ENCODE assay signal across 20 mouse cellular contexts in genomic region chr19:7130317-7130716, GRCm38 (mm10). TPM values are rescaled to one million over a fixed set of nuclear protein-coding genes. Genes with fewer than 3 reads are reported as not detected.
DNase-seq lines count a peak whose midpoint lies in the region; ATAC-seq and TF ChIP-seq lines count a peak whose summit lies in the region.
"Had no signal": no experiment of that assay in that cellular context is flagged by ENCODE, and none has a peak within 500 bp of the region (broad histone marks: within the 10 kb centered on the region; RNA-seq: fewer than 3 reads in every experiment).

No protein-coding gene starts in this region.

- no peak overlapping the region for H3K4me2 ChIP-seq in heart, embryonic 16.5 days (ENCODE audit: low read depth, low read length)
- no peak overlapping the region for H3K4me2 ChIP-seq in embryonic facial prominence, embryonic 13.5 days
- H3K4me2 ChIP-seq: liver, embryonic 11.5 days; midbrain, embryonic 12.5 days; neural tube, embryonic 12.5 days had no signal

- 35% methylated on average over 11 of the region's 11 CpGs for WGBS in heart, adult 2 months
- WGBS in heart, embryonic 16.5 days: 30% methylated on average over 11 of the region's 11 CpGs
- 71% methylated on average over 11 of the region's 11 CpGs for WGBS in embryonic facial prominence, embryonic 13.5 days
- 59% methylated on average over 11 of the region's 11 CpGs for WGBS in lung, adult 2 months

- TF ChIP-seq EP300 in heart, adult 2 months (IDR thresholded peaks at IDR 0.05; ENCODE audit: insufficient read depth, low read depth, low read length): no peak

- no peaks in the 10 kb centered on the region for H3K36me3 ChIP-seq in heart, adult 2 months (ENCODE audit: control insufficient read depth, insufficient read depth, low read length)
- no peaks in the 10 kb centered on the region for H3K36me3 ChIP-seq in heart, embryonic 16.5 days (ENCODE audit: control insufficient read depth, insufficient read depth)
- H3K36me3 ChIP-seq in embryonic facial prominence, embryonic 13.5 days: no peaks in the 10 kb centered on the region
- no peaks in the 10 kb centered on the region for H3K36me3 ChIP-seq in splenic B cell, adult 2 months (ENCODE audit: control insufficient read depth, insufficient read depth, low read length, poor library complexity, severe bottlenecking)
- H3K36me3 ChIP-seq: G1E; midbrain, embryonic 12.5 days; neural tube, embryonic 12.5 days had no signal

- no peak overlapping the region for H3K27ac ChIP-seq in heart, adult 2 months
- H3K27ac ChIP-seq in heart, embryonic 16.5 days (ENCODE audit: low read length): peak overlapping the region; percentile 68
- H3K27ac ChIP-seq in embryonic facial prominence, embryonic 13.5 days: no peak overlapping the region
- H3K27ac ChIP-seq: left cerebral cortex, adult 2 months; neural tube, embryonic 12.5 days had no signal

- H3K27me3 ChIP-seq in heart, adult 2 months (ENCODE audit: control insufficient read depth, insufficient read depth, low read length): no peaks in the 10 kb centered on the region
- no peaks in the 10 kb centered on the region for H3K27me3 ChIP-seq in heart, embryonic 16.5 days (ENCODE audit: control insufficient read depth, insufficient read depth, low read length)
- H3K27me3 ChIP-seq in embryonic facial prominence, embryonic 13.5 days: peaks cover 55% of the 10 kb centered on the region
- no peaks in the 10 kb centered on the region for H3K27me3 ChIP-seq in splenic B cell, adult 2 months (ENCODE audit: control insufficient read depth, insufficient read depth, low read length, poor library complexity, severe bottlenecking)

- intact Hi-C loops in heart, adult 2 months (cut with DNase I): no loop called here
- intact Hi-C loops in heart, postnatal 10 days (cut with DNase I): no loop called here

- no peak overlapping the region for H3K4me3 ChIP-seq in heart, adult 2 months
- H3K4me3 ChIP-seq in heart, embryonic 16.5 days (ENCODE audit: low read length): no peak overlapping the region
- H3K4me3 ChIP-seq in embryonic facial prominence, embryonic 13.5 days: no peak overlapping the region
- no peak overlapping the region for H3K4me3 ChIP-seq in lung, adult 2 months (replicated peaks; ENCODE audit: extremely low read depth, low read depth, low read length)
- H3K4me3 ChIP-seq: left cerebral cortex, adult 2 months; midbrain, embryonic 12.5 days; neural tube, embryonic 12.5 days had no signal

- DNase-seq in heart, adult 2 months: no peak
- DNase-seq in heart, postnatal 10 days: no peak
- DNase-seq in heart, adult 8-10 months (ENCODE audit: low spot score): no peak
- DNase-seq in splenic B cell, adult 2 months (ENCODE audit: low read depth, low spot score): peak; percentile 70
- DNase-seq in lung, adult 2 months: no peak
- DNase-seq: adrenal gland, postnatal 25 days; cerebellum, adult 18-20 months; cerebellum, postnatal 25 days; kidney, adult 11 months; kidney, postnatal 14 days; lung, adult 18-20 months; lung, postnatal 36 days had no signal

- peak overlapping the region; percentile 28; the same call in 1 of the 2 replicates for H3K9ac ChIP-seq in heart, adult 2 months (ENCODE audit: low read depth, low read length)
- H3K9ac ChIP-seq in heart, embryonic 16.5 days (ENCODE audit: low read length): peak overlapping the region; percentile 34; the same call in 1 of the 2 replicates
- H3K9ac ChIP-seq in embryonic facial prominence, embryonic 13.5 days: 0 out of 2 replicates have a peak overlapping the region, but pooled peaks have one; percentile 6
- H3K9ac ChIP-seq: neural tube, embryonic 12.5 days had no signal

- no peak for TF ChIP-seq POLR2A in heart, adult 2 months (IDR thresholded peaks at IDR 0.05; ENCODE audit: insufficient read depth, low read depth, low read length)
- no peak for TF ChIP-seq POLR2A in lung, adult 2 months (IDR thresholded peaks at IDR 0.05; ENCODE audit: borderline replicate concordance, extremely low read depth, low read depth, low read length)

- no peaks in the 10 kb centered on the region for H3K9me3 ChIP-seq in heart, embryonic 16.5 days (replicated peaks; ENCODE audit: control insufficient read depth, low read length)
- H3K9me3 ChIP-seq in embryonic facial prominence, embryonic 13.5 days: no peaks in the 10 kb centered on the region
- H3K9me3 ChIP-seq: G1E; midbrain, embryonic 12.5 days; neural tube, embryonic 12.5 days had no signal

- H3K4me1 ChIP-seq in heart, adult 2 months (ENCODE audit: control insufficient read depth, insufficient read depth, low read length): peaks cover 13% of the 10 kb centered on the region
- H3K4me1 ChIP-seq in heart, embryonic 16.5 days (ENCODE audit: control insufficient read depth, insufficient read depth, low read length): peaks cover 38% of the 10 kb centered on the region
- H3K4me1 ChIP-seq in embryonic facial prominence, embryonic 13.5 days: peaks cover 73% of the 10 kb centered on the region
- H3K4me1 ChIP-seq in lung, adult 2 months (ENCODE audit: control insufficient read depth, insufficient read depth, low read length): no peaks in the 10 kb centered on the region

- peak; percentile 55 for ATAC-seq in heart, embryonic 16.5 days (replicated peaks; ENCODE audit: extremely low read depth, insufficient read depth, low FRiP score)
- no peak for ATAC-seq in embryonic facial prominence, embryonic 13.5 days (ENCODE audit: insufficient number of reproducible peaks, insufficient read depth, low FRiP score, low TSS enrichment, low read depth)
- ATAC-seq in activated CD4-positive, CD25-positive, alpha-beta regulatory T cell, adult 4 months: no peak

- no peaks in the 10 kb centered on the region for H3K79me2 ChIP-seq in heart, adult 2 months (replicated peaks; ENCODE audit: control insufficient read depth, insufficient read depth, low read length)

- no peak for TF ChIP-seq CTCF in heart, adult 2 months (IDR thresholded peaks at IDR 0.05)
- TF ChIP-seq CTCF in lung, adult 2 months (IDR thresholded peaks at IDR 0.05; ENCODE audit: insufficient read depth, low read length): no peak

RNA-seq across cellular contexts. Expression of gene Flrt1, which starts 24.8 kb away (rescaled TPM):
- 1 to 10 TPM; 1.1 to 1.2 TPM for total RNA-seq in heart, adult 2 months (2021)
- 0.84 and 0.94 TPM in 2 replicates for polyA plus RNA-seq in heart, adult 2 months (2012; rRNA removed)
- 1 to 10 TPM; 1.2 to 1.3 TPM for total RNA-seq in heart, postnatal 10 days (2021)
- 1.6 and 1.9 TPM in 2 replicates for polyA plus RNA-seq in heart, embryonic 16.5 days (2015; fragmentation: Nextera tagmentation; extraction: Ambion mirVana)
- total RNA-seq in heart, adult 8-10 months (2022): 1 to 10 TPM in 3 of 4 experiments, under 1 TPM in 1; 0.92 to 2.0 (median 1.4) TPM
- 13.0 and 13.6 TPM in 2 replicates for polyA plus RNA-seq in embryonic facial prominence, embryonic 13.5 days (2015; fragmentation: Nextera tagmentation; extraction: Ambion mirVana)
- not detected for polyA plus RNA-seq in activated CD4-positive, CD25-positive, alpha-beta regulatory T cell, adult 4 months (2017; shearing (Covaris generic))
- polyA plus RNA-seq in lung, adult 2 months (2012; rRNA removed): 0.29 and 0.40 TPM in 2 replicates
- polyA plus RNA-seq: G1E had no signal
